Mouse (Mus musculus): ENCODE data around the gene Kcnh7.

The Kcnh7 gene

DNA sequence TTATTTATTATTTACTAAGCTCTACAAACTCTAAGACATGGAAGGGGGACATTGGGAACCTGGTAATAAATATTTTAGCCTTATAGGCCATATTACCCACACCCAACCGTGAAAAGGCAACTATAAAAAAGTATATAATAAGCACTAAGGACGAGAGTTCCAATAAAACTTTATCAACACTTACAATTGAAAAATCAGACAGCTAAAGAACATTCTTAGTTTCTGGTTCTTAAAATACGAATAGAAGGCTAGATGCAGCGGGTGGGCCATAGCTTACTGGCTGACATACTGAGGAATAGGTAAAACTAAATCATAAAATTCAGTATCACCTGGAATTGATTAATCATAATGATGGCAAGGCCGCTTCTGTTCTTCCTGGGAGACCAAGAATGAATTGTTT, 539.2 kb downstream of the Kcnh7 start:
- no peak for DNase-seq
